Mouse (Mus musculus) cerebellum, adult 2 months (tissue): ENCODE results near the gene Khdc1c. TPM values are rescaled to one million over a fixed set of nuclear protein-coding genes. Genes with fewer than 3 reads are reported as not detected.

Experiments used
- DNase-seq, 2 experiments: peaks; one replicate each; pipeline ENCODE4 v3.0.0; 2021
- H3K27ac ChIP-seq: fragments of 200-500 bp; 2 replicates; pipeline ENCODE4 v1.5.1; 2012; ENCODE audit warnings: low read length, control low read depth, inconsistent platforms; ENCODE audit not compliant: insufficient read depth
- H3K27me3 ChIP-seq: fragments of 200-500 bp; 2 replicates; pipeline ENCODE4 v1.6.1; 2012; ENCODE audit warnings: inconsistent platforms, mild to moderate bottlenecking, low read length, moderate library complexity; ENCODE audit not compliant: control insufficient read depth, insufficient read depth
- H3K4me1 ChIP-seq: fragments of 200-500 bp; 2 replicates; pipeline ENCODE4 v1.6.1; 2011; ENCODE audit warnings: low read length; ENCODE audit not compliant: control insufficient read depth, insufficient read depth
- H3K4me3 ChIP-seq: fragments of 200-500 bp; replicated peaks from 2 replicates; pipeline ENCODE3; 2011; ENCODE audit warnings: mild to moderate bottlenecking, low read depth, low read length, control low read depth; ENCODE audit not compliant: insufficient read depth
- CTCF ChIP-seq: fragments of 200-500 bp; IDR thresholded peaks from 2 replicates; pipeline ENCODE4 v1.5.1; 2011; ENCODE audit warnings: low read depth, mild to moderate bottlenecking, control low read depth, low read length, moderate library complexity, borderline replicate concordance; ENCODE audit not compliant: insufficient read depth
- POLR2A ChIP-seq: fragments of 200-500 bp; IDR thresholded peaks from 2 replicates; pipeline ENCODE4 v1.6.1; 2011; ENCODE audit warnings: low read length, control low read depth, borderline replicate concordance; ENCODE audit not compliant: insufficient read depth
- WGBS: fragments of 180-500 bp; shearing (Covaris S2); methylation state at CpG from one replicate; pipeline ENCODE4 v1.1.7; 2018; 5-methylcytosine and 5-hydroxymethylcytosine counted together
- polyA plus RNA-seq: library from polyadenylated mRNA; depleted of rRNA; stranded (reverse); fragments of >200 nt; gene quantifications from 2 replicates; pipeline ENCODE4 v1.2.3, GENCODE M21; 2012; rRNA removed

The Khdc1c gene
- polyA plus RNA-seq, 1 experiment = not detected

- H3K27ac ChIP-seq = no peak overlapping the region
- no peak overlapping the region for H3K4me3 ChIP-seq
- no peaks in the 10 kb centered on the region; the same call in 1 of the 2 replicates for H3K27me3 ChIP-seq
- DNase-seq = peak; percentile 80 to 88
- TF ChIP-seq CTCF (peak; percentile 60; the same call in 1 of the 2 replicates), POLR2A (no peak)
- WGBS = 11% methylated on average over 18 of the region's 18 CpGs
- peaks cover 4% of the 10 kb centered on the region for H3K4me1 ChIP-seq
These were observed 43.4 kb downstream of the Khdc1c start for GRCm38 (mm10) chr1:21411331-21412196.

DNA sequence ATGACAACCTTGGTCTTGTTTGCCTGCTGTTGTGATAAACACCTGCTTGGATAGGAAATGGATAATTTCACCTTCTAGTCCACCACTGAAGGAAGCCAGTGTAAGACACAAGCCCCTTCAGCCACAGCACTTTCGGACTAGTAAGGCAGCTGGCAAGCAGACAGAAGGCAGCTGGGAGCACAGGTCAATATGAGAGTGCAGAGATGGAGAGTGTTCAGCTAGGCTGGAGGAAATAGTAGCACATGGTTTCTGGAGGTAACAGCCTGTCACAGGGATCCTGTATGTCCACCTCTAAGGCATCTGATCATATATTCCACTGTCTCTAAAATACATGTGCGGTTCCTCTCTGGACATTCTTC is 44.0 kb downstream of the Khdc1c start:
- H3K27ac ChIP-seq = no peak overlapping the region
- peak; percentile 5 to 11 for DNase-seq
- H3K27me3 ChIP-seq = no peaks in the 10 kb centered on the region; the same call in 1 of the 2 replicates
- no peak overlapping the region for H3K4me3 ChIP-seq
- 51% methylated on average over 2 of the region's 2 CpGs for WGBS
- peaks cover 4% of the 10 kb centered on the region for H3K4me1 ChIP-seq
- TF ChIP-seq POLR2A = no peak
- no peak for TF ChIP-seq CTCF

DNA sequence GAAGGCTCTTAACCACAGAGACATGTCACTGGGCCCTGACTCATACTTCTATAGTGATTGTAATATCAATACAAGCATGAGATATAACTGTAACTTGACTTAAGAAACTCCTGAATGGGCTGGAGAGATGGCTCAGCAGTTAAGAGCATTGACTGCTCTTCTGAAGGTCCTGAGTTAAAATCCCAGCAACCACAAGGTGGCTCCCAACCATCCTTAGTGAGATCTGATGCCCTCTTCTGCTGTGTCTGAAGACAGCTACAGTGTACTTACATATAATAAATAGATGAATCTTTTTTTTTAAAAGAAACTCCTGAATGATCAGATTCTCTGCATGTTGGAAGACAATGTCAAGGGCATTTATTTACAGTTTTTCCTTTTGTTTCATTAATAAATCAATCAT is 51.2 kb downstream of the Khdc1c start:
- Histone ChIP-seq H3K27ac (no peak overlapping the region), H3K4me1 (no peaks in the 10 kb centered on the region), H3K27me3 (no peaks in the 10 kb centered on the region; the same call in 1 of the 2 replicates), H3K4me3 (no peak overlapping the region)
- no peak for DNase-seq
- TF ChIP-seq CTCF = no peak
- TF ChIP-seq POLR2A = no peak

Other genes starting within 250 kb of the Khdc1c start
- gene Tmem14a, start 149.8 kb upstream of the Khdc1c start, polyA plus RNA-seq = 36.9 and 38.7 TPM in 2 replicates
- gene Gsta3, start 127.7 kb upstream of the Khdc1c start, polyA plus RNA-seq = 2.0 and 2.1 TPM in 2 replicates
- not detected in 2 replicates for gene Khdc1a, start 18.7 kb upstream of the Khdc1c start, polyA plus RNA-seq
- not detected in 2 replicates for gene Khdc1b, start 15.2 kb downstream of the Khdc1c start, polyA plus RNA-seq